Mouse (Mus musculus): ENCODE measurements around the gene Gm10645.

The Gm10645 gene

GRCm38 (mm10) chr8:83169127-83169526 is 3.2 kb upstream of the Gm10645 start:
- no peak for DNase-seq (ENCODE audit: low spot score in 2 of 2)

- no peak for DNase-seq (ENCODE audit: low spot score in 2 of 2)
Observed at GRCm38 (mm10) chr8:83167932-83168331, 2.0 kb upstream of the Gm10645 start.

DNA sequence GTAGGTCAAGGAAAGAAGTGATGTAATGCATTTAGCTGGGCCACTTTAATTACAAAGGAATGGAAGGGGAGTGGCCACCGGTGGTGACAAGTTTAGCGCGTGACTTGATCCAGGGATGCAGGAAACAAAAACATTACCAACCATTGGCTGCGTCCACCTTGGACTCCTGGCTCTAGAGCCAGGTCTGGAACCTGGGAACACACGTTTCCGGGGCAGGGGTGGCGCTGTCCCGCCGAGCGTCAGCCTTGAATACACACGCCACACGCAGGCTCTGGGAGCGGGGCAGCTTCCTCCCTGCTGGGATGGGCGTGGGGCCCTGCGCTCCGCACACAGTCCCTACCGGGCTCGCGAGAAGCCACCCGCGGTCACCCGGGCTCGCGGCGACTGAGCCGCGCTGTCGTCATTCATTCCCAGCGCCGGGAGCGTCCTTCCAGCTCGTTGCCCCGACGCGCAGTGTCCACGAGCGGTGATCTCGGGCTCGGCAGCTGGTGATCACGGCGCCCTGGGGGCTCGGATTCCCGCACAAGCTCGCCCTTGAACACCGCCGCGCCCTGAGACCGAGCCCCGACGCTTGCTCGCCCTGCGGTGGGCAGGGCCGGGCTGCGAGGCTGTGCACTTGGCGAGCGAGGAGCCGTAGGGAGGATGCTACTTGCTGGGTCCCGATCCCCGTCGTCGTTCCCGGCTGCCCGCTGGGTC is 587 bp downstream of the Gm10645 start, which contains the start of gene Tbc1d9:
Tbc1d9 (plus strand) TSS at position 118 of the 696 bp plus-strand sequence.
- peak; percentile 44 to 49 for DNase-seq (ENCODE audit: low spot score in 2 of 2)

DNA sequence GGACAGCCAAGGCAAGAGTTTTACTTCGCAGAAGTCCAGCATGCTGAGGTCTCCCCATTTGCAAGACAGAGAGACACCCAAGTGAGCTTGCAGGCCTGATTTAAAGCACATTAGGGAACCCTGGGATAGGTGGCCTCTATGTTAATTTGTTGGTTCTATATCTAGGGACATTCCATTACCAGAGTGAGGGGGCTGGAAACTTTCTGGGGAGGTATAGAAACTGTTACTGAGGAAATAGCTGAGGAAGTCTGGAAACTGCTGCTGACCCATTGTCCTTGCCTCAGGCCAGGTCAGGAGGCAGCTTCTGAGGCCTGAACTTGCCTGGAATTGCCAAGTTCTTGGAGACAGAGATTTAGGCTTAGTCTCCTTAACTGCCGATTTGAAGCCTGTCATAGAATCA is 5.4 kb downstream of the Gm10645 start:
- no peak for DNase-seq (ENCODE audit: low spot score in 2 of 2)

- no peak for DNase-seq (ENCODE audit: low spot score in 2 of 2)
Observed at GRCm38 (mm10) chr8:83159615-83160014, 6.4 kb downstream of the Gm10645 start.

GRCm38 (mm10) chr8:83158971-83159370 is 7.0 kb downstream of the Gm10645 start:
- no peak for DNase-seq (ENCODE audit: low spot score in 2 of 2)

GRCm38 (mm10) chr8:83155110-83155509 is 10.9 kb downstream of the Gm10645 start:
- no peak for DNase-seq (ENCODE audit: low spot score in 2 of 2)

GRCm38 (mm10) chr8:83152470-83152869 is 13.5 kb downstream of the Gm10645 start:
- DNase-seq (ENCODE audit: low spot score in 2 of 2) = no peak

DNA sequence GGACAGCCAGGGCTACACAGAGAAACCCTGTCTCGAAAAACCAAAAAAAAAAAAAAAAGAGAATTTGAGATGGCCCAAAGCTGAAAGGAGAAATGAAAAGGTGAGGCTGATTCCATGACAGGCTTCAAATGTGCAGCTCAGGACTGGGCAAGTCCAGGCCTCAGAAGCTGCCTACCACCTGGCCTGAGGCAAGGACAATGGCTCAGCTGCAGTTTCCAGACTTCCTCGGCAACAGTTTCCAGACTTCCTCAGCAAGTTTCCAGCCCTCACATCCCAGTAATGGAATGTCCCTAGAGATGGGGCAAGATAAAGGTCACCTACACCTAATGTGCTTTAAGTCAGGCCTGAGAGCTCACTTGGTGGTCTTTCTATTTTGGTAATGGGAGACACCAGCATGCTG is 13.9 kb downstream of the Gm10645 start:
- DNase-seq (ENCODE audit: low spot score in 2 of 2) = no peak

GRCm38 (mm10) chr8:83149124-83149523 is 16.8 kb downstream of the Gm10645 start:
- DNase-seq (ENCODE audit: low spot score in 2 of 2) = no peak

DNA sequence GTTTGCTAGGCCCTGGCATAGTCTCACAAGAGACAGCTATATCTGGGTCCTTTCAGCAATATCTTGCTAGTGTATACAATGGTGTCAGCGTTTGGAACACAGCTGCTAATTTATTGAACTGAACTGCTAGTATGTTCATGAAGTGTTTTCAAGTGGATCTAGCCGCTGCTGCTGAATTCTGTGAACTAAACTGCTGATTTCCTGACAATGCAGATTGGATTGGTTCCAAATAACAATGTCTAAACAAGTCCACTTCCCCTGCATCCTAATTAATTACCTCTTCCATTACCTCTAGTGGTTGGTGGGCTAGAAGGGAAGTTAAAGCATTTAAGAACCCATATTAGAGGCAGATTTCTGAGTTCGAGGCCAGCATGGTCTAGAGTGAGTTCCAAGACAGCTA is 20.5 kb downstream of the Gm10645 start:
- DNase-seq (ENCODE audit: low spot score in 2 of 2) = no peak

DNA sequence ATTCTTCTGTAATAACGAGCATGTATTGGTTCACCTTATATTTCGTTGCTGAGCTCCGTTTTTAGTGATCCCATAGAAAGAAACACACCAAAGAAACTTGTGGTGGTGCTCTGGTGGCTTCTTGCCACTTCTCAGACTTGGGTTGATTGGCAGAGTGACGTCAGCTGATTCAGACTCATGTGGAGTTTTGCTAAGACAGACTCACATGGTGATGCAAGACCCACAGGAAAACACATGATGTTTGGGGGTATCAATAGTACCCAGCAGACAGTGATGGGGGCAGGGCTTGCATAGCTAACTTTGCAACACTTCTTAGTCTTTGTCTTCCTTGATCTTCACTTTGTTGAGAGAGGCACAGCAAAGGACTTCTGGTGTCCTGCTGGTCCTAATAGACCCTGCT is 21.4 kb downstream of the Gm10645 start:
- no peak for DNase-seq (ENCODE audit: low spot score in 2 of 2)

- no peak for DNase-seq (ENCODE audit: low spot score in 2 of 2)
Observed at GRCm38 (mm10) chr8:83141358-83141757, 24.6 kb downstream of the Gm10645 start.

- no peak for DNase-seq (ENCODE audit: low spot score in 2 of 2)
Observed at GRCm38 (mm10) chr8:83140701-83141111, 25.3 kb downstream of the Gm10645 start.

DNA sequence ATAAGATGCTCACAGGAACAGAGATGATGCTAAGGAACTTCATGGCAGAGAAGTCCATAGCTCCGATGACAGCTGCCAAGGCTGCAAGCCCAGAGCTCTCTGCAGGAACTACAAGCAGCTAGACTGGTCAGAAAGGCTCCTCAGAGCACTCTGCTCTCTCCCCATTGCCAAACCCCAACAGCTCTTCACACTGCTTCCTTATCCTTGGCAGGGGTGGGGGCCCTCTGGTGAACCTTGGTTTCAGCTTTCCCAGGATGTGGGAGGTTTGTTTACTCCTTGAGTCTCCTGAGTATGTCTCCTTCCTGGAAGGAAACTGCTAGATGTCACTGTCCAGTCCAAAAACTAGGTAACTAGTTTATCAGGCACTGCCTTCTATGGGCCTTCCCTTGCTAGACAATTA is 25.9 kb downstream of the Gm10645 start:
- no peak for DNase-seq (ENCODE audit: low spot score in 2 of 2)

GRCm38 (mm10) chr8:83135086-83135485 is 30.9 kb downstream of the Gm10645 start:
- no peak for DNase-seq (ENCODE audit: low spot score in 2 of 2)
